Mouse (Mus musculus) bone marrow macrophage, adult 2 months (primary cell): Measurements from ENCODE around the gene Vcam1.

ENCODE experiments used
- CTCF ChIP-seq: IDR thresholded peaks from 2 replicates; pipeline ENCODE4 v1.5.1; 2012; ENCODE audit warnings: low read depth, mild to moderate bottlenecking, low read length, moderate library complexity
- POLR2A ChIP-seq: IDR thresholded peaks from 2 replicates; pipeline ENCODE4 v1.6.1; 2012; ENCODE audit warnings: mild to moderate bottlenecking, low read depth, low read length, borderline replicate concordance

GRCm38 (mm10) chr3:116104866-116105647 lies 24.4 kb downstream of the Vcam1 start:
- no peak for TF ChIP-seq CTCF
- no peak for TF ChIP-seq POLR2A
